Mouse (Mus musculus): ENCODE data around the gene Best2. TPM values are rescaled to one million over a fixed set of nuclear protein-coding genes. Genes with fewer than 3 reads are reported as not detected.

Gene Best2
- total RNA-seq, 2 experiments from 2014 or later, result not detected

DNA sequence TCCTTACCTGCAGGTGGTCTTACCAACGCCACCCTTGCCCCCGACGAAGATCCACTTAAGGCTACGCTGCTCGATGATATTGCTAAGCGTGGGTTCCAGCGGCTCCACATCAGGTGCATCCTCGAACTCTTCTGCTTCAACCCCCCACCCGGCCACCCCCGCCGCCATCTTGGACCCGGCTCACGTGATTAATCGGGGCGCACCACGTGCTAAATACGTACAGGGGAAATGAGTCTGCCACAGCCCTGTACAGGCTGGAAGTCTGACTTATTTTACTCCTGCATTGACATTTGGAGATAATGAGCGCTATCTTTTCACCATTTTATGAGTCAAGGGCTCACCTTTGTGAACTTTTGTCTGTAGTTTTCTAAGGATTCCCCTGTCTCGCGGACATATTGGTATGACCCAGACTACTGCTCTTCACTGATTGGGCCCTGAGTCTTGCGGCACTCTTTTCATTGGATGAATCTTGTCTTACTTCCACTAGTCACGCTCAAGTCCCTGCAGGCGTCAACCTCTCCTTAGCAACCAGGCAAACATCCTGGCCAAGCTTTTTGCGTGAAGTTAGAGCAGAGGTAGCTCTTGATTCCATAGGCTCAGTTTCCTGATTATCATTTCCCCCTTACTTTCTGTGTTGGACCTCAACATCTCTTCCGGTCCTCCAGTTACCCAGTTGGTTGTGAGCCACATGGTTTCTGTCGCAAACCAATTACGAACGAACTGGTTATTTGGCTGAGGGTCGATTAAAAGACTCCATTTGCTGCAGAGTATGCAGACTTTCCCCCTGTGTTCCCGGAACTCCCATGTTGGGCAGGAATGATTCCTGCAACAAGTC is 11.0 kb upstream of the Best2 start, which contains the start of gene Asna1:
Asna1 (minus strand) TSS at position 184 of the 835 bp plus-strand sequence.
- peak; percentile 65 for DNase-seq (ENCODE audit: low spot score)
- intact Hi-C loops (cut with DNase I), result no loop called here

- DNase-seq (ENCODE audit: low spot score), result no peak
- intact Hi-C loops (cut with DNase I), result no loop called here
These were observed 9.5 kb upstream of the Best2 start for GRCm38 (mm10) chr8:85023846-85024245.

DNA sequence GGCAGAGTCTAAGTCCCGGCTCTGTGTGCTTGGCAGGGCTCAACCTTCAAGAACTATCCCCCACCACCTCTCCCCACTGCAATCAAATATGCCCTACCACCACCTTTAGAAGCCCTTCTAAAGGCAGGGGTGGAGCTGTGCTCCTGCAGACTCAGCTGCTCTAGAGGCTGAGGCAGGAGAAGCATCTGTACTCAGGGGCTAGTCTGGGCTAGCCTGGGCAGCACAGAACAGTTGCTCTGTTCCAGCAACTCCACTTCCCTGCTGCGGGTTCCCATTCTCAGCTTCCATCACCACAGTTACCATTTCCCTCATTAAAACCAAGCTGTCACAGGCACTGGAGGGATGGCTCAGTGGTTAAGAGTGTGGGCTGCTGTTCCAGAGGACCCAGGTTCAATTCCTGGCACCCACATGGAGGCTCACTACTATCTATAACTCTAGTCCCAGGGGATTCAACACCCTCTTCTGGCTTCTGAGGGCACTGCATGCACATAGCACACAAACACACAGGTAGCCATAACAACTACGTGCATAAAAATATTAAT is 7.3 kb upstream of the Best2 start:
- DNase-seq (ENCODE audit: low spot score), result no peak
- intact Hi-C loops (cut with DNase I), result no loop called here

DNA sequence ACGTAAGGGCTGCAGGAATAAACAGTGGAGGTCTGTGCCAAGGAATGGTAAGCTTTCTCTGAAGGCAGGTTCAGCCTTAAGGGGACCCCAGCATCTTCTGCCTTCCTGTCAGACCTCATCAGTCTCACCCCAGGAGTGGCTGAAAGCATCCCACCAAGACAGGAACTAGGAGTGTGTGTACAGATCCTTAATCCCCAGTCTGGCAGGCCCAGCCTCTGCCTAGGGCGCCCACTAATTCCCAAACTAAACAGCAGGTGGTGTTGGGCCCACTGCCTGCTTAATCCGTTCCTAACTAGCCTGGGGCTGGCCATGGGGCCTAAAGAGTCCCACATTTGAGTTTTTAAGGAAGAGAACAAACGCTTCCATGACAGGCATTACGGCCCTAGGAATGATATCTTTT is 2.9 kb upstream of the Best2 start:
- no peak for DNase-seq (ENCODE audit: low spot score)
- intact Hi-C loops (cut with DNase I), result no loop called here

DNA sequence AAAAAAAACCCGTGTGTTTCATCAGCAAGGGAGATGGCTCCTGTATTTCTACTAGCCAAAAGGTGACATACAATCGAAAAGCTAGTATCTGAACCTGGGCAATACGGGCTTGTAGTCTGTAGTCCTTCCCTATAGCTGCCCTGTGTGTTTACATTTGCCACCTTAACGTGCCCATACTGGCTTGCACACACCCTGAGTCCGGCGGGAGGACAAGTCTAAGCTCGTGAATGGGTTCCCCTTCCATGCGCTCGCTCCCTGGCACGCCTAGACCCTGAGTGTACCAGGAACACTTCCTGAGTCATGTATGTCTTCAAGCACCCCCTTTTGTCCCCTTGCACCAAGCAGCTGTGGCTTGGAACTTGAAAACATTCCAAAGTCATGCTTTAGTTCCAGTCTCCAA is 2.4 kb upstream of the Best2 start:
- intact Hi-C loops (cut with DNase I), result no loop called here
- no peak for DNase-seq (ENCODE audit: low spot score)

GRCm38 (mm10) chr8:85013230-85013840 is 996 bp downstream of the Best2 start:
- intact Hi-C loops (cut with DNase I), result no loop called here
- no peak for DNase-seq (ENCODE audit: low spot score)

- DNase-seq (ENCODE audit: low spot score), result no peak
- intact Hi-C loops (cut with DNase I), result no loop called here
These were observed 3.1 kb downstream of the Best2 start for GRCm38 (mm10) chr8:85011242-85011641.

GRCm38 (mm10) chr8:85007686-85008085 is 6.6 kb downstream of the Best2 start:
- DNase-seq (ENCODE audit: low spot score), result no peak
- intact Hi-C loops (cut with DNase I), result no loop called here

GRCm38 (mm10) chr8:84997649-84998295 is 16.6 kb downstream of the Best2 start:
- intact Hi-C loops (cut with DNase I), result loop anchor here (2.0 to 5.0 kb wide), 2 partner anchors 35 to 69 kb away; no protein-coding TSS in a partner anchor
- DNase-seq (ENCODE audit: low spot score), result peak; percentile 69

DNA sequence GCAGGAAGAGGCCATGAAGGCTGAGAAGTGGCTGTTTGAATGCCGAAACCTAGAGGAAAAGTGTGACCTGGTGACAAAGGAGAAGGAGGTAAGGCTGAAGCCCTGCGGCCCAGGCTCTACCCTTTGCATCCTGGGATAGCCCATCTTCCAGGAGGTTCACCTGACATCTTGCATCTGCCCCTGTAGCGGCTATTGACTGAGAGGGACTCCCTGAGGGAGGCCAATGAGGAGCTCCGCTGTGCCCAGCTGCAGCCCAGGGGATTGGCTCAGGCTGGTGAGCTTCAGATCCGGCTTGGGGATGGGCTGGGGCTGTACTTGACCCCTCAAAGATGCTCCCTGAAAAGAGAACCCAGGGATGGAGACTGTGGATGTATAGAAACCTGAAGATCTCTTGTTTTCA is 17.4 kb downstream of the Best2 start:
- intact Hi-C loops (cut with DNase I), result loop anchor here (2.0 to 5.0 kb wide), 2 partner anchors 35 to 68 kb away; no protein-coding TSS in a partner anchor
- no peak for DNase-seq (ENCODE audit: low spot score)

- intact Hi-C loops (cut with DNase I), result loop anchor here (2.0 to 5.0 kb wide), 2 partner anchors 33 to 67 kb away; no protein-coding TSS in a partner anchor
- no peak for DNase-seq (ENCODE audit: low spot score)
These were observed 18.7 kb downstream of the Best2 start for GRCm38 (mm10) chr8:84995680-84996079.

DNA sequence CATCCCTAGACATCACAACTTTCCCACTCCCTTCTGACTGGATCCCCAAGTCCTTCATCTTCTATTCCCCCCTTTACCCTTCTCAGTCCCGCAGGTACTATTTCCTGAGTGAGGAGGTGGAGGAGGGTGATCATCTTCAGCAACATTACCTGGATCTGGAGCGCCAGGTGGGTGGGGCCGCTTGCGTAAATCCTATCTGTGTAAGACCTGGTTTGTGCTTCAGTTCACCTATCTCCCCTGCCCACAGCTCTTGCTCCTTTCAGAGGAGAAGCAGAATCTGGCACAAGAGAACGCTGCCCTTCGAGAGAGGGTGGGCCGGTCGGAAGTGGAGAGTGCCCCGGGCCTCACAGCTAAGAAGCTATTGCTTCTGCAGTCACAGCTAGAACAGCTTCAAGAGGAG is 20.0 kb downstream of the Best2 start:
- intact Hi-C loops (cut with DNase I), result loop anchor here (5.0 kb wide), 1 partner anchor 82 kb away; no protein-coding TSS in a partner anchor

DNA sequence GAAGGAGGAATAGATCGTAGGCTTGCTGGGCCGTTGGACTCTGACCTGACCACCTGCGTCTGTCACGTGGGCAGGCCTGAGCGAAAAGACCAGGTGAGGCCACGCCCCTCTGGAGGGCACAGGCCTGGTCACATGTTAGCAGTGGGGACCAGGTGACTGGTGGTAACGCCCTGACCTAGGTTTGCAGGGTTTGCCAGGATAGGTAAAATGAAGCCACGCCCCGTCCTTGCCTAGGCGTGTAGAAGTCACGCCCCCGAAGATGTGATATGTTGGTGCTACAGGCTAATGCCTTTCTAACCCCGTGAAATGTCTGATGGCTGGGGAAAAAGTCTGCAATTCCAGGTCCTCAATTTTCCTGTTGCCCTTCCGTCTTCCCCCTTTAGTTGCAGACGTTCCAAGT is 23.5 kb downstream of the Best2 start:
- intact Hi-C loops (cut with DNase I), result loop anchor here (1.0 to 5.0 kb wide), 2 partner anchors 16 to 79 kb away; no protein-coding TSS in a partner anchor
- no peak for DNase-seq (ENCODE audit: low spot score)

More for the DNA sequence above, 20.0 kb downstream of the Best2 start:
- no peak for DNase-seq (ENCODE audit: low spot score)

GRCm38 (mm10) chr8:84990349-84990748 is 24.0 kb downstream of the Best2 start, which contains the start of gene Hook2:
TSS of gene Hook2 (plus strand) at chr8:84990603.
- DNase-seq (ENCODE audit: low spot score), result peak; percentile 93
- intact Hi-C loops (cut with DNase I), result loop anchor here (1.0 to 5.0 kb wide), 2 partner anchors 15 to 78 kb away; no protein-coding TSS in a partner anchor

DNA sequence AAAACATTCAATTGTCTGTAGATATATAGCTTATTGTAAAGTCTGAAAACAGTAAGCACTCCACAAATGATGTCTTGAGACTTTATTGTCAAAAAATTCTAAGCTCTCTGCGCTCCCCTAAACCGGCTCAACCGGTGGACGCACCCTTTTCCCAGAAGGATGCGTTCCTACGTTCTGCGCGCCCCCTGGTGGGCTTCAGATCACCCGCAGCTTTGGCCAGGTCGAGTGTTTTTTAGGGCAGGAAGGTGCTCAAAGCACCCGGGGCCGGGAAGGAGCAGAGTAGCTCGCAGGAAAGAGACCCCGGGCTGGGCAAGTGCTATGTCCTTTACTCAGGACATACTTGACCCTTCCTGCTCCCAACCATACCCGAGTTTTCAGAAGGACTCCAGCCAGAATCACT is 24.5 kb downstream of the Best2 start:
- intact Hi-C loops (cut with DNase I), result loop anchor here (1.0 to 5.0 kb wide), 2 partner anchors 15 to 78 kb away; no protein-coding TSS in a partner anchor
- DNase-seq (ENCODE audit: low spot score), result peak; percentile 86

GRCm38 (mm10) chr8:84989311-84989731 is 25.0 kb downstream of the Best2 start:
- intact Hi-C loops (cut with DNase I), result no loop called here
- DNase-seq (ENCODE audit: low spot score), result peak; percentile 66

DNA sequence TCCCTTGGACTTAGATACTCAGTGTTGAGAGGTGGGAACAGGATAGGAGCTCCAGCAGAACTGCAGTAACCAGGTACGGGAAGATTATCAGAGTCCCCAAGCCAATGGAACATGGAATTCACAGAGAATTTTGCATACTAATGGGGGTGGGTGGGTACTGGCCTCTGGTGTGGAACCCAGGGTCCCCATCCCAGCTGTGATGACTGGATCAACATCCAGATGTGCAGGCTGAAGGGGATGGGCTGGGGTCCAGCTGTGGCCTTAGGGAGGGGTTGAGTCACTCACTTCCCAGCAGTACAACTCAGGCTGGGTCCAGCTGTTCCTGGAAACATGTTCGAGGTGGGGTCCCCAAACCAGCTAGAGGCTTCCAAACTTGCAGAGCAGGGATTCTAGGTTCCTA is 26.4 kb downstream of the Best2 start:
- peak; percentile 46 for DNase-seq (ENCODE audit: low spot score)
- intact Hi-C loops (cut with DNase I), result no loop called here

- intact Hi-C loops (cut with DNase I), result no loop called here
These were observed 26.9 kb downstream of the Best2 start for GRCm38 (mm10) chr8:84987388-84987787.

GRCm38 (mm10) chr8:84986379-84986945 is 27.9 kb downstream of the Best2 start:
- intact Hi-C loops (cut with DNase I), result no loop called here
- no peak for DNase-seq (ENCODE audit: low spot score)

More at GRCm38 (mm10) chr8:84987388-84987787, 26.9 kb downstream of the Best2 start:
- no peak for DNase-seq (ENCODE audit: low spot score)

Measured in heart, postnatal 25 days (tissue).